Mouse (Mus musculus) heart, postnatal 25 days (tissue): ENCODE results near the gene Gpr4. TPM values are rescaled to one million over a fixed set of nuclear protein-coding genes. Genes with fewer than 3 reads are reported as not detected.

Source experiments
- DNase-seq: peaks from one replicate; pipeline ENCODE4 v3.0.0; 2022; ENCODE audit warnings: low spot score
- intact Hi-C: fragments of 180-260 bp; cut with DNase I; formaldehyde crosslinking; loops from one replicate; pipeline ENCODE4 v1.15.1; 2025
- total RNA-seq, 2 experiments: library from RNA; stranded (reverse); gene quantifications; 2 replicates each; pipeline ENCODE4 v1.2.3; 2021

The Gpr4 gene
- total RNA-seq, 2 experiments from 2014 or later, result 8.6 to 9.4 TPM

- no peak for DNase-seq
- intact Hi-C loops, result no loop called here
Observed at GRCm38 (mm10) chr7:19222875-19223274, 10.5 kb downstream of the Gpr4 start.

- intact Hi-C loops, result no loop called here
- no peak for DNase-seq
Observed at GRCm38 (mm10) chr7:19224933-19225332, 12.6 kb downstream of the Gpr4 start.

- intact Hi-C loops, result no loop called here
- no peak for DNase-seq
Observed at GRCm38 (mm10) chr7:19226817-19227797, 14.8 kb downstream of the Gpr4 start.

DNA sequence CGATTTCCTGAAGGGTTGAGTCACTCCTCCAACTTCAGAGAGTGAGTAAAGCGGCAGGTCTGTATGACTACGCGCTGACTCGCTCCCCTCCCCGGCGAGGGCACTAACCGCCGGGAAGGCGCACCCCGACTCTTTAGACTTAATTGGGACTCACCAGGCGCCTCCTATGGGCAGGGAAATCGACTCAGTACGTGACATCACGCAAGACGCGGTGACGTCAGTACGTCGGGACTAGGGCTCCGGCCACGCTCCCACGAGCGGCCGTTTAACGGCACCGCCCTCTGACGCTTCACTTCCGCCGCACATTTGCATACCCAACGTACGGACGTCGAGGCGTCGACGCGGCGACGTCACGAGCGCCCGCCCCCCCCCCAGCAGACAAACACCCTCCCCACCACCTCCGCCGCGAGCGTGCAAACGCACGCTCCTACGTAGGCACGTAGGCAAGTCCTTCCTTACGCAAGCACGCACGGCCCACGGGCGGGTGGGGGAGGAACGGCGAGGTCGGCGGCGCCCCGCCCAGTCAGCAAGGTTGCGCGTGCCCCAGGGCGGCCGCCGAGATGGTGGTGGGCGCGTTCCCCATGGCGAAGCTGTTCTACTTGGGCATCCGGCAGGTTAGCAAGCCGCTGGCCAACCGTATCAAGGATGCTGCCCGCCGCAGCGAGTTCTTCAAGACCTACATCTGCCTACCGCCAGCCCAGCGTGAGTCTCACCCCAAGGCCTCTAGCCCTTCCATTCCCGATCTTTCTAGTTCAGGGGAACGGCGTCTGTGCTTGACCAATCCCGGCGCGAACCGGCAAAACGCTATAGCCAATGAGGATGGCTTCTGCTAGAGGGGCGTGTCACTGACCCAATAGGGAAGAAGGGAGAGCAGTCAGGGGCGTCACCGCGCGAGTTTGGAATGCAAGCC lies 15.8 kb downstream of the Gpr4 start, which contains the start of gene Opa3:
Gene Opa3 (plus strand): TSS at position 452 of the 910 bp plus-strand sequence.
- intact Hi-C loops, result no loop called here
- DNase-seq, result peak; percentile 99

DNA sequence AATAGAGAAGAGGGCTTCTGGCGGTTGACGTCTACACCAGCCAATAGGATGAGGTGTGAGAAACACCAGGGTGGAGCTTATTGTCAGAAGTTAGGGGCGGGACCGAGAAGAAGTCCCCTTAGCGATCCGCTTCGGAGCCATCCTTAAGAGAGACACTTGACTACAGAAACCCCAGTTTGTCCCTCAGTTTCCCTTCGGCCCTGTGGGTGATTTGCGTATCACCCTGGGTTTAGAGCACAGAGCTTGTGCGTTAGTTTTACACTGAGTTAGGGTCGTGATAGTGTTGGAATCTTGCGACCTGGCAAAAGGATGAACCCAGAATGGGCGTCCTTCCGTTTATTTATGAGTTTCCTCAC lies 16.4 kb downstream of the Gpr4 start:
- intact Hi-C loops, result no loop called here
- DNase-seq, result no peak

DNA sequence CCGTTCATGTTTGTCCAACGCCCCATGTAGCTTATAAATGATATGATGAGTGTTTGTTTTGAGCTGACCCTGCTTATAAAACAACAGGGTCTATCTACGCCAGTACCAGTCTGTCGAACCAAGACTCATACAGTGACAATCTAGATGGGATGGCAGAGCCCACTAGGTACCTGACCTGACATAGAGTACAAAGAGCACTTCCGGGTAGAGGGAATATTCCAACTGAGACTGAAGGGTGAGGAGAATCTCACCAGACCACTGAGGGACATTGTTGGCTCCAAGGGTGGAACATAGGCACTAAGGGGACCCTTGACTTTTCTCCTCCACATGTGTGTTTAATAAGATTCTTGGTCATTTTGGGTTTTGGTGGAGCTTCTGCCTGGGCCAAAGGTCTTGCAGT lies 17.1 kb downstream of the Gpr4 start:
- intact Hi-C loops, result no loop called here

GRCm38 (mm10) chr7:19230041-19230580 lies 17.8 kb downstream of the Gpr4 start:
- intact Hi-C loops, result no loop called here
- DNase-seq, result no peak

More for the DNA sequence above, 17.1 kb downstream of the Gpr4 start:
- no peak for DNase-seq

DNA sequence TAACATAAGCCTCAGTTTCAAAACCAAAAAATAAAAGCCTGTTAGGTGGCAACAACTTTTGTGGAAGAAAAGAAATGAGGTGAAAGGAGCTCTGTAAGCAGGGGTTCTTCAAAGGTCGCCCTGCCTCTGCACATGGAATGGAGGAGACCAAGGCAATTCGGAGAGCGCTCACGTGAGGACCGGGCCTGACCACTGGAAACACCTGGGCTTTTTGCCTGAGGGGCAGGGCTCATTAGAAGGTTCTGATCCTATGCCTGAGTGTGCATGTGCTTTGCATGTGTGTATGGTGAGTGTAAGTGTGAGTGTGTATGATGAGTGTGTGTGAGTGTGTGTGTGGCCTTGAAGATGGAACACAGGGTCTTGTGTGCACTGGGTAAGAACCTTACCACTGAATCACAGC lies 18.6 kb downstream of the Gpr4 start:
- intact Hi-C loops, result no loop called here
- no peak for DNase-seq

DNA sequence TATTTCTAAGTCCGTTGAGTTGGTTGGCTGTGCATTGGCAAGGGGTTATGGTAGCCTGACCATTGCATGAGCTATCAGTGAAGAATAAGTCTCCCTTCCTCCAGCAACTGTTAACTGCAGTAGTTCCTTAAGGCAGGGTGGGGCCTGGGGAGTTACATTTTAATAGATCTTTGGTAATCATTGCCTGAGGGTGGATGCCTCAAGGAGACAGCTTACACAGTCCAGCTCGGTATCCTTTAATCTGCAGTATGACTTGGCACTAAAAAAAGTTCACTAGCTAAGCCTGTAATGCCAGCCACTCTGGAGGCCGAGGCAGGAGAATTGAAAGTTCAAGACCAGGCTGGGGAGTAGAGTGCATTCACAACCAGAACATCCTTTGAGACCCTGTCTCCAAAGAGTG lies 19.5 kb downstream of the Gpr4 start:
- no peak for DNase-seq
- intact Hi-C loops, result no loop called here

GRCm38 (mm10) chr7:19234652-19235051 lies 22.3 kb downstream of the Gpr4 start:
- no peak for DNase-seq
- intact Hi-C loops, result no loop called here

GRCm38 (mm10) chr7:19235092-19235671 lies 22.8 kb downstream of the Gpr4 start:
- intact Hi-C loops, result no loop called here
- no peak for DNase-seq

DNA sequence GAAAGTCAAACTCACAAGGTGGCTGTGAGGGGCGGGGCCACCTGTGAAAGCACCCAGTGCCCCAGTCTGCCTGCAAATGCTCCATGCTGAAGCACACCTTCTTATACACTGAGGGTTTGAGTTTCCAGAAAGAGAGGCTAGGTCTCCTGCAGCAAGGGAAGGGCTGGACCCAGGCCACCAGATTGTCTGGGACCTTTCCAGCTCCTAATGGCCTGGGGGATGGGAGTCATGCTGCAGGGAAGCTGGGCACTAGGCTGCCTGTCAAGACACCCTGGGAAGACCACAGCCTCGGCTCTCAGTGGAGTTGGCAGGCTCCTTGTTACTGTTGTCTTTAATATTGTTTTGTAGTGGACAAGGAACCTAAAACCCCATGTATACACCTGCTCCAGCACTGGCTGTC lies 24.1 kb downstream of the Gpr4 start:
- no peak for DNase-seq
- intact Hi-C loops, result no loop called here

DNA sequence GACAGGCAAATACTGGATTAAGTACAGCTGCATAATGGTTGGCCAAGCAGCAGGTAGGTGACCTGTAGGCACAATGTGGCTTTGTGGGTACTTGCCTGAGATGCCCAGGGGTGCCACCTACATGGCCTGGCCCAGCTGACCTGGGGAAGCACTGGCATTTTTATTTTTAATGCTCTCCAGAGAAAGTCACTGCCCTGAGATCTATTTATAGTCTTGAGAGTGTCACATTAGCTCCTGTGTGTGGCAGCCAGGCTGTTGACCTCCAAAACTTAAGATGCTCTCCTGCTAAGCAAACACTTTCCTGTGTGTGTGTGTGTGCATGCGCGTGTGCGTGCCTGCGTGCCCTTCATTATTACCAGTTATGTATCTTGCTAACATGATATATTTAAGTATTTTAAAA lies 26.0 kb downstream of the Gpr4 start:
- DNase-seq, result no peak
- intact Hi-C loops, result loop anchor here (2.0 kb wide), 1 partner anchor 104 kb away; no protein-coding TSS in a partner anchor

DNA sequence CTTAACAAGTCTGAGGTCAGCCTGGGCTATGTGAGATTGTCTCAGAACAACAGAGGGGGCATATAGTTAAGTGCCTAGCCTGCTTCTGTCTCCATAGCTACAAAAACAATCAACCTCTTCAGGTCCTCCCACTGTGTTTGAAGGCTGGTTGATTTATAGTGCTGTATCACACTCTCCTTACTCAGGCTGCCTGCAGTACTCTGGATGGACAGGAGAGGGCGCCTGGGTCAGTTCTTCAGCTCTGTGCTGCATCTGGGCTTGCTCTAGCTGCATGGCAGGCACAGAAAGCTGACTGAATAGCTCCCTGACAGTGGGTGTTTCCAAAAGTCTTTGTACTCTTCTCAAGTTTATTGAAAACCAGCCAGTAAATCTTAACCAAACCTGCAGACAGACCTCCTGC lies 27.1 kb downstream of the Gpr4 start:
- peak; percentile 63 for DNase-seq
- intact Hi-C loops, result loop anchor here (1.0 to 2.0 kb wide), 2 partner anchors 42 to 103 kb away; no protein-coding TSS in a partner anchor

GRCm38 (mm10) chr7:19239986-19240385 lies 27.6 kb downstream of the Gpr4 start:
- DNase-seq, result no peak
- intact Hi-C loops, result loop anchor here (1.0 to 2.0 kb wide), 2 partner anchors 41 to 103 kb away; no protein-coding TSS in a partner anchor

DNA sequence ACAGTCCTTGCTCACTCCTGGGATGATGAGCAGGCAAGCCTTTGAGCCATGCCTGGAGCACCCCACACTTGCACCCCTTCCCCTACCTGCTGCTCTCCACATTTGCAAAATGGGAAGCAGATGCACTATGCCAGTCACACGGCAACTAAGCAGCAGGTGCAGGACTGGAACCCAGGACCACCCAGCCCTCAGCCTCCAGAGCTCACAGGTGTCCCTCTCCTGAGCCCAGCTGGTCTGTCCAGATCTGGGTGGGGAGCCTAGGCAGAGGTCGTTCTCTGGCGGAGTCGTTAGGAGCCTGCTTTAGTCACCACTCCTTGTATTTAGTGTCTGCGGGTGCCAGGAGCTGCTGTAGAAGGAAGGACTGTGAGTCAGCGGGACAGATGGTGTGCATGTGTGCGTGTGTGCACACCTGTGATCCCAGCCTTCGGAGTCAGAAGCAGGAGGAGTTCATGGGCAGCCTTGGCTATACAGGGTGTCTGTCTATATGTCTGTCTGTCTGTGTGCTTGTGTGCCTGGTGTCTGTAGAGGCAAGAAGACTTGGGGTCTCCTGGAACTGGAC lies 28.6 kb downstream of the Gpr4 start:
- DNase-seq, result no peak
- intact Hi-C loops, result no loop called here

GRCm38 (mm10) chr7:19242005-19242404 lies 29.7 kb downstream of the Gpr4 start:
- DNase-seq, result no peak
- intact Hi-C loops, result no loop called here

GRCm38 (mm10) chr7:19243858-19244257 lies 31.5 kb downstream of the Gpr4 start:
- intact Hi-C loops, result no loop called here
- no peak for DNase-seq

DNA sequence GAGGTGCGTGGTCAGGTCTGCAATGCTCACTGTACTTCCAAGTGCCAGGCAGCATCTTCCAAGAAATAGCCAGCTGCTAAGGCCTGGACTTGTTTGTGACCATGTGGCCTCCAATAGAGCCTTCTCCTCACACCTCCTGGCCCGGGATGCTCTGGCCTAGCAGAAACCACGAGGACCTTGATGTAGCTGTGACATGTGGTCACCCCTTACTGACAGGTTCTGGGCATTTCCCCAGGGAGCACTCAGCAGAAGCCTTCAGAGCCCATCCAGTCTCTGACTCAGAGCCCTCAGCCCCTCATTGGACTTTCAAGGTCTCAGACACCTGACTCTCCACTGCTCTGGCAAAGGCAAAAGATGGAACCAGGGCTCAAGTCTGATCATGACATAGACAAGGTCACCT lies 32.7 kb downstream of the Gpr4 start:
- intact Hi-C loops, result no loop called here
- DNase-seq, result no peak

DNA sequence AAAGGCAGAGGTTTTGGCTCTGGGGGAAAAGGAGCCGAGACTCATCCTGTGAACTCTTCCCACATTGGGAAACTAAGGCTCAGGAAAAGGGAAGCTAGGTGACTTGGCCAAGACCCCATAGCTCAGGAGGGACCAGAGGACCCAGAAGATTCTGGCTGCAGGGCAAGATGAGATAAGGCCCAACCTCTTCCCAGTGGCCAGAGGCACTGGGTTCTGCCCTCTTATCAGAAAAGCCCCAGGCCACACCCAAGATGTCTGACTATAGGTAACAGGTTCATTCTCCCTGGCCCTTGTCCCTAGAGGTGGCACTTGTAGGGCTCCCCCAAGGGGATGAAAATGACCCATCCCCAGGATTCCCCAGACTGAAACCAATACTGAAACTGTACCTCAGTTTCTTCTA lies 34.5 kb downstream of the Gpr4 start:
- no peak for DNase-seq
- intact Hi-C loops, result no loop called here
